Mouse (Mus musculus) ES-E14 (cell line): Measurements from ENCODE around the gene Mdm2.

ENCODE experiments used
- CHD2 ChIP-seq: IDR thresholded peaks from 2 replicates; pipeline ENCODE4 v1.6.1; 2014; ENCODE audit warnings: mild to moderate bottlenecking, low read depth, low read length, inconsistent platforms
- HCFC1 ChIP-seq: IDR thresholded peaks from 2 replicates; pipeline ENCODE4 v1.6.1; 2012; ENCODE audit warnings: low read length, inconsistent platforms, borderline replicate concordance; ENCODE audit not compliant: insufficient read depth
- MAFK ChIP-seq: IDR thresholded peaks from 2 replicates; pipeline ENCODE4 v1.6.1; 2014; ENCODE audit warnings: mild to moderate bottlenecking, low read depth, low read length, inconsistent platforms; ENCODE audit not compliant: insufficient read depth
- ZC3H11A ChIP-seq: IDR thresholded peaks from 2 replicates; pipeline ENCODE4 v1.6.1; 2012; ENCODE audit warnings: low read depth, mild to moderate bottlenecking, inconsistent platforms, low read length, borderline replicate concordance
- ZNF384 ChIP-seq: IDR thresholded peaks from 2 replicates; pipeline ENCODE4 v1.6.1; 2012; ENCODE audit warnings: low read depth, low read length, inconsistent platforms

- no peak for TF ChIP-seq ZNF384
- no peak for TF ChIP-seq MAFK
- no peak for TF ChIP-seq HCFC1
- TF ChIP-seq ZC3H11A: no peak
- TF ChIP-seq CHD2: no peak
Observed at GRCm38 (mm10) chr10:117669449-117670090, 41.0 kb downstream of the Mdm2 start.
